Mouse (Mus musculus) erythroblast, embryonic 14.5 days (primary cell): ENCODE data around the gene Poc1a. TPM values are rescaled to one million over a fixed set of nuclear protein-coding genes. Genes with fewer than 3 reads are reported as not detected.

Source experiments
- H3K27me3 ChIP-seq: 2 replicates; pipeline ENCODE4 v1.6.1; 2012; ENCODE audit warnings: inconsistent platforms; ENCODE audit not compliant: control insufficient read depth
- H3K36me3 ChIP-seq: 2 replicates; pipeline ENCODE4 v1.6.1; 2012; ENCODE audit warnings: mild to moderate bottlenecking, inconsistent platforms; ENCODE audit not compliant: control insufficient read depth
- H3K4me1 ChIP-seq: 2 replicates; pipeline ENCODE4 v1.6.1; 2012; ENCODE audit warnings: inconsistent platforms; ENCODE audit not compliant: control insufficient read depth
- H3K4me3 ChIP-seq: replicated peaks from 2 replicates; pipeline ENCODE3; 2012; ENCODE audit warnings: moderate library complexity, mild to moderate bottlenecking, inconsistent platforms
- H3K9me3 ChIP-seq: 2 replicates; pipeline ENCODE4 v1.6.1; 2012; ENCODE audit warnings: low read length, inconsistent platforms, mixed read lengths; ENCODE audit not compliant: control insufficient read depth
- GATA1 ChIP-seq: IDR thresholded peaks from 2 replicates; pipeline ENCODE4 v1.6.1; 2012; ENCODE audit warnings: low read length, inconsistent platforms, mixed read lengths
- TAL1 ChIP-seq: IDR thresholded peaks from 3 replicates; pipeline ENCODE4 v1.6.1; 2012; ENCODE audit warnings: low read length, inconsistent platforms, mixed read lengths
- polyA plus RNA-seq: library from polyadenylated mRNA; stranded (reverse); fragments of >175 nt; gene quantifications from 2 replicates; pipeline ENCODE4 v1.2.3, GENCODE M21; 2012

The Poc1a gene
- polyA plus RNA-seq, 1 experiment = 1.8 TPM

GRCm38 (mm10) chr9:106386181-106386864 is 105.5 kb downstream of the Poc1a start:
- no peak overlapping the region for H3K4me3 ChIP-seq
- TF ChIP-seq TAL1 (no peak), GATA1 (no peak)
- H3K9me3 ChIP-seq = no peaks in the 10 kb centered on the region
- 0 out of 2 replicates have a peak, but pooled peaks cover 5% of the 10 kb centered on the region for H3K27me3 ChIP-seq
- H3K4me1 ChIP-seq = peaks cover 8% of the 10 kb centered on the region
- no peaks in the 10 kb centered on the region for H3K36me3 ChIP-seq

- H3K4me3 ChIP-seq = no peak overlapping the region
- H3K36me3 ChIP-seq = no peaks in the 10 kb centered on the region
- H3K9me3 ChIP-seq = no peaks in the 10 kb centered on the region
- peaks cover 10% of the 10 kb centered on the region for H3K4me1 ChIP-seq
- H3K27me3 ChIP-seq = no peaks in the 10 kb centered on the region
- TF ChIP-seq TAL1 (no peak), GATA1 (no peak)
Measured at GRCm38 (mm10) chr9:106392828-106393527, 112.1 kb downstream of the Poc1a start.

- no peak for TF ChIP-seq GATA1
- no peak for TF ChIP-seq TAL1
- no peaks in the 10 kb centered on the region for H3K9me3 ChIP-seq
- H3K4me3 ChIP-seq = no peak overlapping the region
- no peaks in the 10 kb centered on the region for H3K36me3 ChIP-seq
- H3K4me1 ChIP-seq = peaks cover 14% of the 10 kb centered on the region
- H3K27me3 ChIP-seq = no peaks in the 10 kb centered on the region
Measured at GRCm38 (mm10) chr9:106393548-106393947, 112.7 kb downstream of the Poc1a start.

DNA sequence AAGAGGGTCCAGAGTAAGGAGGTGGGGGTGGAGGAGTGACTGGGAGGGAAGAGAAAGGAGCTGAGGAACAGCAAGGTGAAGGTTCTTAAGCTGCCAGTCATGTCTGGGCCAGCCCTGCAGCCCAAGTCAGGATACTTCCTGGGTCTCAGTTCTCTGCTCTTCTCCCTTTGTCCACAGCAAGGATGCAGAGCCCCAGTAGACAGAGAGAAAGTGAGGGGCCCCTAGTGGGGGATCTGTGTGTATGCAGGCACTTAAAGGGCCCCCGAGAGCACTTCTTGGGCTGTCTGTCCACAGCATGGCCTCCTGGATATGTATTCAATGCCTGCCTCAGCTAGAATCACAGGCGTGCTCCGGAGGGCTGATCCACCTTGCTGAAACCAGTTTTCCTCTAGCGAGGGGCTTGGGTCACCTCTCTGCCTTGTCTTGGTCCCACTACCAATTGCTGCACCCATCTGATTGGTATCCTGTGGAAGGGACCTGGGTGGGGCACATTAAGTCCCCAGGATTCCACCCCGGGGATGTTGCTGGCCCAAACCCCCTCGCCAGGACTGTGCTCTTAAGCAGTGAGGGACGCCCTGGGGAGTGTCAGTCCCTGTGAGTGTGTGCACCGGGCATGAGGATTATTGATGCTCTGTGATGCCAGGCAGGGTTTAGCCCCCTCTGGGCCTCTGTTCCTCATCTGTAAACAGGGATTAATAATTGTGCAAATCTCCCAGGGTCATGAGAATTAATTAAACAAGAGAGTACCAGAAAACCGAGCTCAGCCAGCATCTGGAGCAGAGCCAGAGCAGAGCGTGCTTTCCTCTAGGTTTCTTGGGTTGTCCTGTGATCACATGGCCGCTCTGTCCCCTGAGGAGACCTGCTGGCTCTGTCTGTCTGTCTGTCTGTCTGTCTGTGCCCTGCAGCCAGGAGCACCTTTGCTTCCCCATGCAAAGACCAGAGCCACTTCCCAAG is 114.1 kb downstream of the Poc1a start:
- peaks cover 28% of the 10 kb centered on the region for H3K4me1 ChIP-seq
- TF ChIP-seq GATA1 (no peak), TAL1 (no peak)
- H3K9me3 ChIP-seq = no peaks in the 10 kb centered on the region
- H3K36me3 ChIP-seq = no peaks in the 10 kb centered on the region
- H3K4me3 ChIP-seq = no peak overlapping the region
- no peaks in the 10 kb centered on the region for H3K27me3 ChIP-seq

GRCm38 (mm10) chr9:106397733-106398132 is 116.9 kb downstream of the Poc1a start:
- Histone ChIP-seq H3K4me3 (no peak overlapping the region), H3K4me1 (peaks cover 52% of the 10 kb centered on the region), H3K27me3 (peaks cover 2% of the 10 kb centered on the region; the same call in 1 of the 2 replicates), H3K36me3 (no peaks in the 10 kb centered on the region), H3K9me3 (no peaks in the 10 kb centered on the region)
- no peak for TF ChIP-seq TAL1
- no peak for TF ChIP-seq GATA1

DNA sequence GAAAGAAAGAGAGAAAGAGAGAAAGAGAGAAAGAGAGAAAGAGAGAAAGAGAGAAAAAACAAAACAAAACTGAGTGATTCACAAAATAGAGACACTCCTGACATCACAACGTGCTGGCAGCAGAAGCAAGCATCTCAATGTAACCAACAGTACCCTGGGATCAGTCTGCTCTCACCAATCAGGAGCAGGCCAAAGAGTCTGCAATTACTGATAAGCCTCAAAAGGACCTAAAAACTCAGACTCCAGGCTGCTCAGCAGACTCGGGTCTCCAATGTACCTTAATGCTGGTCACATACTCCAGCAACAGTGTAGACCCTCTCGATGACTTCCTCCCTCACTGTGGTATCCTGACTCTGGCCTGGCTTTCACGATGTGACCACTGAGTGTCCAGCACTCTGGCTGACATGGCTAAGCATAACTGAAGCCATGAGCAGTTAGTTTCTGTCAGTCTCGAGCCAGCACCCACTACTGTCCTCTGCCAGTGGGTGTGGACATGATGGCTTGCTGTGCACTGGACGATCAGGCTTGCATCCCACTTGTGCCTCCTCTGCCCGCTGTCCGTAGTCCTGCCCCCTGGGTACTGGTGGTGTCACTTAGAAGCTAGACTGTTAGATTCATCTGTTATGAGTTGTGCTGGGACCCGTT is 117.9 kb downstream of the Poc1a start:
- H3K36me3 ChIP-seq = no peaks in the 10 kb centered on the region
- peaks cover 2% of the 10 kb centered on the region; the same call in 1 of the 2 replicates for H3K27me3 ChIP-seq
- no peaks in the 10 kb centered on the region for H3K9me3 ChIP-seq
- TF ChIP-seq GATA1 (peak; percentile 50; the same call in 1 of the 2 replicates), TAL1 (peak; percentile 51; the same call in 1 of the 3 replicates)
- H3K4me3 ChIP-seq = peak overlapping the region; percentile 45
- peaks cover 59% of the 10 kb centered on the region for H3K4me1 ChIP-seq

DNA sequence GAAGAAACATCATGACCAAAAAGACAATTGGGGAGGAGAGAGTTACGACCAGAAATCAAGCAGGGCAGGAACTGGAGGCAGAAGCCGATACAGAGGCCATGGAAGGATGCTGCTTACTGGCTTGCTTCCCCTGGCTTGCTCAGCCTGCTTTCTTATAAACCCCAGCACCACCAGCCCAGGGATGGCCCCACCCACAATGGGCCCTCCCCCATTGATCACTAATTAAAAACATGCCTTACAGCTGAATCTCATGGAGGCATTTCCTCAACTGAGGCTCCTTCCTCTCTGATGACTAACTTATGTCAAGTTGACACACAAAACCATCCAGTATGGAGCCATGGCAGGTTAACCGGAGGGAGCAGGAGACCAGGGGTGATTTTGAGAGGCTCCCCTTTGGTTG is 118.9 kb downstream of the Poc1a start:
- peaks cover 2% of the 10 kb centered on the region; the same call in 1 of the 2 replicates for H3K27me3 ChIP-seq
- H3K4me3 ChIP-seq = no peak overlapping the region
- H3K4me1 ChIP-seq = peaks cover 59% of the 10 kb centered on the region
- no peaks in the 10 kb centered on the region for H3K36me3 ChIP-seq
- TF ChIP-seq TAL1 = no peak
- no peak for TF ChIP-seq GATA1
- H3K9me3 ChIP-seq = no peaks in the 10 kb centered on the region

Other genes with a start within 250 kb of the Poc1a start
- gene Col6a4, start 184.3 kb upstream of the Poc1a start, polyA plus RNA-seq = not detected in 2 replicates
- gene Glyctk, start 122.9 kb upstream of the Poc1a start, polyA plus RNA-seq = 0.04 and 0.07 TPM in 2 replicates
- gene Wdr82, start 110.1 kb upstream of the Poc1a start, polyA plus RNA-seq = 0.41 and 0.51 TPM in 2 replicates
- 0.33 and 0.45 TPM in 2 replicates for gene Ppm1m, start 81.3 kb upstream of the Poc1a start, polyA plus RNA-seq
- gene Twf2, start 78.0 kb upstream of the Poc1a start, polyA plus RNA-seq = 0.48 and 0.87 TPM in 2 replicates
- gene Tlr9, start 58.5 kb upstream of the Poc1a start, polyA plus RNA-seq = 0.01 TPM in 1 of 2 replicates, not detected in the other
- 0.43 and 0.52 TPM in 2 replicates for gene Alas1, start 32.4 kb upstream of the Poc1a start, polyA plus RNA-seq
- gene Dusp7, start 87.6 kb downstream of the Poc1a start, polyA plus RNA-seq = 0.19 and 0.23 TPM in 2 replicates
- 2.4 and 3.8 TPM in 2 replicates for gene Rpl29, start 148.4 kb downstream of the Poc1a start, polyA plus RNA-seq
- gene Acy1, start 157.3 kb downstream of the Poc1a start, polyA plus RNA-seq = 0.42 and 0.50 TPM in 2 replicates
- 0.07 TPM in 1 of 2 replicates, not detected in the other for gene Abhd14b, start 166.4 kb downstream of the Poc1a start, polyA plus RNA-seq
- 0.42 and 0.64 TPM in 2 replicates for gene Abhd14a, start 166.6 kb downstream of the Poc1a start, polyA plus RNA-seq
- gene Pcbp4, start 172.2 kb downstream of the Poc1a start, polyA plus RNA-seq = 0.21 and 0.90 TPM in 2 replicates
- not detected in 2 replicates for gene Gpr62, start 184.9 kb downstream of the Poc1a start, polyA plus RNA-seq
- gene Rrp9, start 194.9 kb downstream of the Poc1a start, polyA plus RNA-seq = 9.9 and 10.7 TPM in 2 replicates
- 0.05 TPM in 1 of 2 replicates, not detected in the other for gene Parp3, start 195.9 kb downstream of the Poc1a start, polyA plus RNA-seq
- gene Iqcf1, start 218.9 kb downstream of the Poc1a start, polyA plus RNA-seq = not detected in 2 replicates
- not detected in 2 replicates for gene Iqcf5, start 233.5 kb downstream of the Poc1a start, polyA plus RNA-seq